Mouse (Mus musculus) midbrain, embryonic 12.5 days (tissue): ENCODE results near the gene Aip. TPM values are rescaled to one million over a fixed set of nuclear protein-coding genes. Genes with fewer than 3 reads are reported as not detected.

Experiments
- ATAC-seq: fragments of 200-750 bp; cut with Nextera tagmentation; 2 replicates; pipeline ENCODE4 v1.8.0; 2017; ENCODE audit warnings: low read depth, moderate TSS enrichment, moderate library complexity; ENCODE audit not compliant: low FRiP score
- H3K27ac ChIP-seq: fragments of 300-500 bp; sonication (generic); replicated peaks from 2 replicates; pipeline ENCODE4 v1.5.1; 2016; ENCODE audit warnings: mild to moderate bottlenecking
- H3K27me3 ChIP-seq: fragments of 300-500 bp; sonication (generic); 2 replicates; pipeline ENCODE4 v1.6.1; 2016; ENCODE audit warnings: mild to moderate bottlenecking
- H3K36me3 ChIP-seq: fragments of 300-500 bp; sonication (generic); 2 replicates; pipeline ENCODE4 v1.6.1; 2016
- H3K4me1 ChIP-seq: fragments of 300-500 bp; sonication (generic); 2 replicates; pipeline ENCODE4 v1.6.1; 2016
- H3K4me2 ChIP-seq: fragments of 300-500 bp; sonication (generic); replicated peaks from 2 replicates; pipeline ENCODE4 v1.6.1; 2016; ENCODE audit warnings: mild to moderate bottlenecking, moderate library complexity
- H3K4me3 ChIP-seq: fragments of 300-500 bp; sonication (generic); 2 replicates; pipeline ENCODE4 v1.5.1; 2016; ENCODE audit warnings: mild to moderate bottlenecking
- H3K9ac ChIP-seq: fragments of 300-500 bp; sonication (generic); replicated peaks from 2 replicates; pipeline ENCODE4 v1.6.1; 2016; ENCODE audit warnings: mild to moderate bottlenecking, moderate library complexity
- H3K9me3 ChIP-seq: fragments of 300-500 bp; sonication (generic); 2 replicates; pipeline ENCODE4 v1.6.1; 2016; ENCODE audit warnings: mild to moderate bottlenecking
- WGBS: fragments of 180-500 bp; shearing (Covaris S2); methylation state at CpG from one replicate; pipeline ENCODE4 v1.1.7; 2016; 5-methylcytosine and 5-hydroxymethylcytosine counted together
- polyA plus RNA-seq: library from polyadenylated mRNA; unstranded; fragments of >200 nt; fragmentation: Nextera tagmentation; extraction: Ambion mirVana; gene quantifications from 2 replicates; pipeline ENCODE4 v1.2.1, GENCODE M21; 2016

Gene Aip
- polyA plus RNA-seq, 1 experiment from 2014 or later, result 63.6 TPM

- no peak overlapping the region for H3K4me2 ChIP-seq
- H3K36me3 ChIP-seq, result no peaks in the 10 kb centered on the region
- peaks cover 23% of the 10 kb centered on the region for H3K4me1 ChIP-seq
- no peak overlapping the region for H3K27ac ChIP-seq
- no peaks in the 10 kb centered on the region for H3K9me3 ChIP-seq
- no peak overlapping the region for H3K9ac ChIP-seq
- 84% methylated on average over 7 of the region's 7 CpGs for WGBS
- no peak overlapping the region for H3K4me3 ChIP-seq
- peaks cover 10% of the 10 kb centered on the region; the same call in 1 of the 2 replicates for H3K27me3 ChIP-seq
- ATAC-seq, result no peak
These were observed 31.9 kb downstream of the Aip start for GRCm38 (mm10) chr19:4093772-4094171.

GRCm38 (mm10) chr19:4092750-4093149 is 32.9 kb downstream of the Aip start:
- H3K36me3 ChIP-seq, result no peaks in the 10 kb centered on the region
- H3K27me3 ChIP-seq, result peaks cover 10% of the 10 kb centered on the region; the same call in 1 of the 2 replicates
- H3K4me2 ChIP-seq, result no peak overlapping the region
- H3K9me3 ChIP-seq, result no peaks in the 10 kb centered on the region
- no peak overlapping the region for H3K27ac ChIP-seq
- peaks cover 13% of the 10 kb centered on the region for H3K4me1 ChIP-seq
- 96% methylated on average over 3 of the region's 3 CpGs for WGBS
- ATAC-seq, result no peak
- H3K4me3 ChIP-seq, result no peak overlapping the region
- H3K9ac ChIP-seq, result no peak overlapping the region

DNA sequence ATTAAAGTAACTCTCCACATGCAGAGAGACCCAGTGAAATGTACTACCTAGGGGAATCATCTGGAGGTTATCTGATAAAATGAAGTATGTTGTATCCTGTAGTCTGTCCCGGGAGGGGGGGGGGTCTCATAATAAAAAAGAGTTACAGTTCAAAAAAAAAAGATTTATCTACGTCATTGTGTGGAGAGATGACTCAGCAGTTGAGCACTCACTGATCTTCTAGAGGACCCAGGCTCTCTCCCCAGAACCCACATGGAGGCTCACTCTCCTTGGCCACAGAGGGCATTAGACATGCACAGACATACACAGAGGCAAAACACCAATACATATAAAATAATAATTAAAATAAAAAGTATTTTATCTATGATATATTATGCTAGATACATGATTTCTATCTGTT is 34.3 kb downstream of the Aip start:
- Histone ChIP-seq H3K4me1 (peaks cover 6% of the 10 kb centered on the region), H3K27ac (no peak overlapping the region), H3K27me3 (peaks cover 10% of the 10 kb centered on the region; the same call in 1 of the 2 replicates), H3K4me3 (no peak overlapping the region), H3K9ac (no peak overlapping the region), H3K36me3 (no peaks in the 10 kb centered on the region), H3K9me3 (no peaks in the 10 kb centered on the region), H3K4me2 (no peak overlapping the region)
- ATAC-seq, result no peak
- WGBS, result 57% methylated on average over 2 of the region's 2 CpGs

GRCm38 (mm10) chr19:4090446-4090845 is 35.2 kb downstream of the Aip start:
- Histone ChIP-seq H3K27ac (no peak overlapping the region), H3K4me2 (no peak overlapping the region), H3K4me3 (no peak overlapping the region), H3K4me1 (no peaks in the 10 kb centered on the region), H3K9me3 (no peaks in the 10 kb centered on the region), H3K9ac (no peak overlapping the region), H3K36me3 (no peaks in the 10 kb centered on the region), H3K27me3 (peaks cover 10% of the 10 kb centered on the region; the same call in 1 of the 2 replicates)
- 90% methylated on average over 3 of the region's 3 CpGs for WGBS
- no peak for ATAC-seq

- no peak overlapping the region for H3K4me2 ChIP-seq
- H3K27ac ChIP-seq, result no peak overlapping the region
- WGBS, result 68% methylated on average over 6 of the region's 6 CpGs
- no peaks in the 10 kb centered on the region for H3K36me3 ChIP-seq
- no peaks in the 10 kb centered on the region for H3K4me1 ChIP-seq
- no peak overlapping the region for H3K4me3 ChIP-seq
- no peak for ATAC-seq
- H3K27me3 ChIP-seq, result peaks cover 11% of the 10 kb centered on the region; the same call in 1 of the 2 replicates
- H3K9ac ChIP-seq, result no peak overlapping the region
- H3K9me3 ChIP-seq, result no peaks in the 10 kb centered on the region
These were observed 36.5 kb downstream of the Aip start for GRCm38 (mm10) chr19:4089128-4089527.

GRCm38 (mm10) chr19:4088146-4088545 is 37.5 kb downstream of the Aip start:
- Histone ChIP-seq H3K36me3 (no peaks in the 10 kb centered on the region), H3K27ac (no peak overlapping the region), H3K4me2 (no peak overlapping the region), H3K4me1 (no peaks in the 10 kb centered on the region), H3K9me3 (no peaks in the 10 kb centered on the region), H3K9ac (no peak overlapping the region), H3K27me3 (peaks cover 16% of the 10 kb centered on the region; the same call in 1 of the 2 replicates), H3K4me3 (no peak overlapping the region)
- WGBS, result 58% methylated on average over 5 of the region's 5 CpGs
- no peak for ATAC-seq

GRCm38 (mm10) chr19:4087090-4087489 is 38.6 kb downstream of the Aip start:
- 86% methylated on average over 5 of the region's 5 CpGs for WGBS
- Histone ChIP-seq H3K4me1 (no peaks in the 10 kb centered on the region), H3K27me3 (peaks cover 16% of the 10 kb centered on the region; the same call in 1 of the 2 replicates)

DNA sequence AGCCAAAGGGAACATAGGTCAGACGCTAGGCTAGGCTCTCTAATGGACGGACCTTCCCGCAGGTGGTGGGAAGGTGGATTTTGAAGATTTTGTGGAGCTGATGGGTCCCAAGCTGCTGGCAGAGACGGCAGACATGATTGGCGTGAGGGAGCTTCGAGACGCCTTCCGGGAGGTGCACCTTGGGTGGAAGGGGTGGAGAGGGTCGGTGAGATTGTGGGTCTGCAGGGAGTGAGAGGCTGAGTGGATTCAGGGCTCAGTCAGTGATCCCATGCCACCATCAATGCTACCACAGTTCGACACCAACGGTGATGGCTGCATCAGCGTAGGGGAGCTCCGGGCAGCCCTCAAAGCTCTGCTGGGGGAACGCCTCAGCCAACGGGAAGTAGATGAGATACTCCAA is 39.5 kb downstream of the Aip start:
- WGBS, result 92% methylated on average over 15 of the region's 15 CpGs
- no peaks in the 10 kb centered on the region for H3K9me3 ChIP-seq
- no peaks in the 10 kb centered on the region for H3K4me1 ChIP-seq
- no peak for ATAC-seq
- no peak overlapping the region for H3K9ac ChIP-seq
- peaks cover 21% of the 10 kb centered on the region; the same call in 1 of the 2 replicates for H3K27me3 ChIP-seq
- H3K36me3 ChIP-seq, result no peaks in the 10 kb centered on the region
- H3K4me2 ChIP-seq, result no peak overlapping the region
- H3K4me3 ChIP-seq, result no peak overlapping the region
- H3K27ac ChIP-seq, result no peak overlapping the region

More at GRCm38 (mm10) chr19:4087090-4087489, 38.6 kb downstream of the Aip start:
- Histone ChIP-seq H3K4me3 (no peak overlapping the region), H3K27ac (no peak overlapping the region), H3K9ac (no peak overlapping the region), H3K4me2 (no peak overlapping the region), H3K36me3 (no peaks in the 10 kb centered on the region), H3K9me3 (no peaks in the 10 kb centered on the region)
- ATAC-seq, result no peak

DNA sequence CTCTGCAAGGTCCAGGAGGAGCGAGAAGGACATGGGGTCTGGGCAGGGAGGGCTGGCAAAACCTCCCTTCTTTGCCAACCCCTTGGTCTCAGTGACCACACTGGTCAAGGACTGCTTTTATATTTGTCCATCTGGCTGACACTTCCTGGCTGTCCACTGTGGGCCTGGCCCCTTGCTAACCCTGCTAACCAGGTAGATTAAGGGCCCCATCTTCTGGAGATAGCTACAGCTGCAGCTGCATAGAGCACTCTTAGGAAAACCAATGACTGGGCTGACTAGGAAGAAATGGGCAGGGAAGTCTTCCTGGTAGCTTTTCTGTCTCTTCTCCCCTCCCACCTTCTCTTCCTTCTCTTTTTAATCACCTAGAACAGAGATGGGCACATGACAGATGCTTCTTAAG is 40.7 kb downstream of the Aip start:
- Histone ChIP-seq H3K36me3 (no peaks in the 10 kb centered on the region), H3K9ac (no peak overlapping the region), H3K27ac (no peak overlapping the region), H3K9me3 (no peaks in the 10 kb centered on the region), H3K27me3 (peaks cover 20% of the 10 kb centered on the region; the same call in 1 of the 2 replicates), H3K4me3 (no peak overlapping the region), H3K4me1 (no peaks in the 10 kb centered on the region), H3K4me2 (no peak overlapping the region)
- ATAC-seq, result no peak
- 93% methylated on average over 1 of the region's 1 CpGs for WGBS

DNA sequence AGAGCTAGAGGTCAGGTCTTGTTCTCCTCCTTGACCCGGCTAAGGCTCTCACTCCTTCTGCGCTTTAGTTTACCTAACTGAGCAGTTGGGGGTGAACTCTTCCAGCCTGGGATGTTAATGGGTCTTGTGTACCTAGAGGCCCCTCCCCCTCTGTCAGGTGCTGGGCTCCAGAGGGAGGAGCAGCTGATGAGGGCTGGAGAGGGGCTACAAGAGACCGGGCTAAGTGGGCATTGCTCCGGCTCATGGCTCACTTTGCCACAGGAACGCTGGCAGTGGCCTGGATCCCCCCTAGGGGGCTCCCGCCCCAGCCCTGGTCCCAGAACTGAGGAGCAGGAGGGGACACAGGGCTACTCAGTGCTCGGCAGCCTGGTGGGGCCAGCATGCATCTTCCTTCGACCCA is 41.8 kb downstream of the Aip start:
- Histone ChIP-seq H3K4me2 (no peak overlapping the region), H3K4me1 (no peaks in the 10 kb centered on the region), H3K9me3 (no peaks in the 10 kb centered on the region), H3K36me3 (no peaks in the 10 kb centered on the region), H3K27me3 (peaks cover 16% of the 10 kb centered on the region; the same call in 1 of the 2 replicates), H3K27ac (no peak overlapping the region), H3K4me3 (no peak overlapping the region), H3K9ac (no peak overlapping the region)
- no peak for ATAC-seq
- 35% methylated on average over 7 of the region's 8 CpGs for WGBS

- Histone ChIP-seq H3K9me3 (no peaks in the 10 kb centered on the region), H3K9ac (no peak overlapping the region), H3K4me3 (no peak overlapping the region), H3K4me2 (no peak overlapping the region), H3K27ac (no peak overlapping the region), H3K36me3 (no peaks in the 10 kb centered on the region), H3K27me3 (peaks cover 16% of the 10 kb centered on the region; the same call in 1 of the 2 replicates), H3K4me1 (no peaks in the 10 kb centered on the region)
- 72% methylated on average over 7 of the region's 7 CpGs for WGBS
- no peak for ATAC-seq
These were observed 42.3 kb downstream of the Aip start for GRCm38 (mm10) chr19:4083316-4083715.

DNA sequence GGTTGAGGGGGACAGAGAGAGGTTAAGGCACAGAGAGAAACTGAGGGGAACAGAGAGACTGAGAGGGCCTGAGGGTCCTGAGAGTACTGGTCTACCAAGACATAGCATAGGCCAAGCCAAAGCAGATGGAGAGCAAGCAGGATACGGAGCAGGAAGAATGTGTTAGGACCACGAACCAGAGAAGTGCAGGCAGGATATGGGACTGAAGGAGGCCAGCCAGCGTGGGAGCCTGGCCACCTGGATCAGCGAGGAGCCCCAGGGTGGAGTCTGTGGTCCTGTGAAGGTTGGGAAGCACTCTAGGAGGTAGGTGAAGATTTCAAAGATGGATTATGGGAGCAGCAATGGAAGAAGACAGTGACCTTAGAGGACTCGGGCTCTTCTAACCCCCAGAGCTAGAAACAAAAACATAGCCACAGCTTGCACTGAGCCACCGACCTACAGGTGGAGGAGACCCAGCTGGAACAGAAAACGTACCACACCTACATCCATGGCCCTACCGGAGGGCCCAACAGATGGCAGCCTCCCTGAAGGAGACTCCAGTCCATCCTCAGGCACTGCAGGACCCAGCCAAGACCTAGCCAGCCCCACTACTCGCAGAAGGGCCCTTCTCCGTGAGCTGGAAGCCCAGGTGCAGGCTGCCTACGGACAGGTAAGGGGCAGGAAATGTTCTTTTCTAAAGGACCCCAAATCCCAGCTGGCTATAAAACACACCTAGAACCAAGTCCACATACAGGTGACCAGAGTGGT is 43.3 kb downstream of the Aip start:
- no peak overlapping the region for H3K4me3 ChIP-seq
- H3K27ac ChIP-seq, result no peak overlapping the region
- H3K9ac ChIP-seq, result no peak overlapping the region
- H3K9me3 ChIP-seq, result no peaks in the 10 kb centered on the region
- 82% methylated on average over 11 of the region's 11 CpGs for WGBS
- no peak for ATAC-seq
- peaks cover 16% of the 10 kb centered on the region; the same call in 1 of the 2 replicates for H3K27me3 ChIP-seq
- no peaks in the 10 kb centered on the region for H3K36me3 ChIP-seq
- no peaks in the 10 kb centered on the region for H3K4me1 ChIP-seq
- H3K4me2 ChIP-seq, result no peak overlapping the region
